Mouse (Mus musculus) intestine, embryonic 14.5 days (tissue): ENCODE data around the gene Rxfp2. TPM values are rescaled to one million over a fixed set of nuclear protein-coding genes. Genes with fewer than 3 reads are reported as not detected.
A peak's percentile ranks its signal among the peaks of the same experiment; 100 is the strongest.

Source experiments
- ATAC-seq: fragments of 200-750 bp; cut with Nextera tagmentation; replicated peaks from 2 replicates; pipeline ENCODE4 v1.8.0; 2017; ENCODE audit warnings: low read depth, moderate number of reproducible peaks, moderate TSS enrichment, moderate library complexity; ENCODE audit not compliant: low FRiP score, low TSS enrichment
- DNase-seq: peaks from one replicate; pipeline ENCODE4 v3.0.0-alpha.2; 2018; ENCODE audit warnings: low spot score
- H3K27ac ChIP-seq: fragments of 300-500 bp; sonication (generic); 2 replicates; pipeline ENCODE4 v1.5.1; 2014; ENCODE audit warnings: low read depth, mild to moderate bottlenecking, control low read depth
- H3K27me3 ChIP-seq: fragments of 300-500 bp; sonication (generic); replicated peaks from 2 replicates; pipeline ENCODE4 v1.6.1; 2014; ENCODE audit warnings: low read length, control low read depth; ENCODE audit not compliant: control insufficient read depth, insufficient read depth
- H3K36me3 ChIP-seq: fragments of 300-500 bp; sonication (generic); 2 replicates; pipeline ENCODE4 v1.6.1; 2014; ENCODE audit warnings: low read length, control low read depth; ENCODE audit not compliant: control insufficient read depth, insufficient read depth
- H3K4me1 ChIP-seq: fragments of 300-500 bp; sonication (generic); replicated peaks from 2 replicates; pipeline ENCODE4 v1.6.1; 2014; ENCODE audit warnings: low read length, control low read depth, mixed read lengths; ENCODE audit not compliant: control insufficient read depth, insufficient read depth
- H3K4me2 ChIP-seq: fragments of 300-500 bp; sonication (generic); 2 replicates; pipeline ENCODE4 v1.6.1; 2014; ENCODE audit warnings: low read length
- H3K4me3 ChIP-seq: fragments of 300-500 bp; sonication (generic); 2 replicates; pipeline ENCODE4 v1.5.1; 2014; ENCODE audit warnings: low read depth, low read length, control low read depth, mixed read lengths
- H3K9ac ChIP-seq: fragments of 300-500 bp; sonication (generic); 2 replicates; pipeline ENCODE4 v1.6.1; 2014; ENCODE audit warnings: mild to moderate bottlenecking, low read length
- H3K9me3 ChIP-seq: fragments of 300-500 bp; sonication (generic); 2 replicates; pipeline ENCODE4 v1.6.1; 2016; ENCODE audit warnings: low read length, control low read depth; ENCODE audit not compliant: control insufficient read depth
- WGBS: fragments of 180-500 bp; shearing (Covaris S2); extraction: QIAGEN DNeasy Blood & Tissue Kit; methylation state at CpG from one replicate; pipeline ENCODE4 v1.1.7; 2014; 5-methylcytosine and 5-hydroxymethylcytosine counted together
- polyA plus RNA-seq: library from polyadenylated mRNA; unstranded; fragments of >200 nt; fragmentation: Nextera tagmentation; extraction: Ambion mirVana; gene quantifications from 2 replicates; pipeline ENCODE4 v1.2.1, GENCODE M21; 2014

Rxfp2 gene
- polyA plus RNA-seq, 1 experiment from 2014 or later: 0.35 TPM

DNA sequence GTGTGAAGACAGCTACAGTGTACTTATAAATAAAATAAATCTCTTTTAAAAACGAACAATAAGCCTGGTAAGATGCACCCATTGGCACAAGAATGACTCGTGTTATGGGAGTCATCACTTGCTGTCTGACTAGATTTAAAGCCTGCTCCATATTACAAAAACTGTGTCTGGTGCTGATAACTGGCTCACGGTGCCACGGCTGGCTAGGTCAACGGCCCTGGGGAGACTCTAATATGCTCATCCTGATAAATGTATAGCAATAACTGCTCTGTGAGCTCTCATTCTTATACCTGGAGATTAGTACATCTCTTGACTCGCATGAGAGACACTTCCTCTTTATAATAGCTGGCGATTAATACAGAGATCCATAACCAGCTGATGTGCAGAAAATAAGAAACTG is 87.9 kb downstream of the Rxfp2 start:
- H3K9ac ChIP-seq: no peak overlapping the region
- DNase-seq (no peak), ATAC-seq (no peak)
- H3K36me3 ChIP-seq: no peaks in the 10 kb centered on the region
- 89% methylated on average over 7 of the region's 7 CpGs for WGBS
- H3K4me3 ChIP-seq: no peak overlapping the region
- no peaks in the 10 kb centered on the region for H3K4me1 ChIP-seq
- H3K9me3 ChIP-seq: no peaks in the 10 kb centered on the region
- H3K27me3 ChIP-seq: no peaks in the 10 kb centered on the region
- no peak overlapping the region for H3K4me2 ChIP-seq
- no peak overlapping the region for H3K27ac ChIP-seq

DNA sequence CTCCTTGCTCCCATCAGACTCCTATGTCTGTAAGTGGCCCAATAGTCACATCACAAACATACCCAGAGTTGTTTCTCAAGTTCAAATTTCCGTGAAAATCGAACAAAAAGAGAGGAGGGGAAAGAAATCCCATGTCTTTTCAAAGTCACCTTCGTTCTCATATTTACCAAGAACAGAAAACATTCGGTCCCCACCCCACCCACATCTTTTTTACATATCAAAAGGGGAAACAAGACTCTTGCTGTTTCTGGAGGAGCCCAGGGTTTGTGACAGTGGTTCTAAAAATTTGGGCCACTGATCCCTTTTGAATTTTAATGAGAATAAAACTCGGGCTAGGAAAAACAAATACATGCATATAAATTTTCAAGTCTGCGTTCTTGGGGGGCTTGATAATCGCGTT is 92.8 kb downstream of the Rxfp2 start:
- ATAC-seq: no peak
- 48% methylated on average over 8 of the region's 8 CpGs for WGBS
- H3K36me3 ChIP-seq: no peaks in the 10 kb centered on the region

DNA sequence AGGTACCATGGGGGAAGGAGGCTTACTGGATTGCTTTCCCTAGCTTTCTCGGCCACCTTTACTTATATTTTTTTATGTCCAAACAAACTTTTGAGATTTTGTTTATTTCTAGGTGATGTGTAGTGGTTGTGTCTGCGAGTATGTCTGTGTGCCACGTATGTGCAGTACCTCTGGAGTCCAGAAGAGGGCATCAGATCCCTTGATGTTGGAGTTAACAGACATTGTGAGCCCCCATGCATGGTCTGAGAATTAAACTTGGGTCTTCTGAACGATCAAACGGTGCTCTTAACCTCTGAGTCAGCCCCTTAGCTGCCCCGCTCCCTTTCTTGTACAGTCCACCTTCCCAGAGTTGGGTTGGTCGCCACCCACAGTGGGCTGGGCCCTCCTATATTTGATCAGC is 95.5 kb downstream of the Rxfp2 start:
- peaks cover 11% of the 10 kb centered on the region; the same call in 1 of the 2 replicates for H3K4me1 ChIP-seq
- H3K9me3 ChIP-seq: no peaks in the 10 kb centered on the region
- no peak for DNase-seq
- H3K36me3 ChIP-seq: no peaks in the 10 kb centered on the region
- no peak for ATAC-seq
- H3K27me3 ChIP-seq: no peaks in the 10 kb centered on the region
- no peak overlapping the region for H3K27ac ChIP-seq
- WGBS: 79% methylated on average over 7 of the region's 7 CpGs
- H3K4me3 ChIP-seq: no peak overlapping the region
- no peak overlapping the region for H3K9ac ChIP-seq
- no peak overlapping the region for H3K4me2 ChIP-seq

More for the DNA sequence above, 92.8 kb downstream of the Rxfp2 start:
- no peaks in the 10 kb centered on the region for H3K9me3 ChIP-seq
- DNase-seq: no peak
- peaks cover 11% of the 10 kb centered on the region; the same call in 1 of the 2 replicates for H3K4me1 ChIP-seq
- no peak overlapping the region for H3K9ac ChIP-seq
- no peaks in the 10 kb centered on the region for H3K27me3 ChIP-seq
- H3K4me3 ChIP-seq: no peak overlapping the region
- no peak overlapping the region for H3K27ac ChIP-seq
- no peak overlapping the region for H3K4me2 ChIP-seq

DNA sequence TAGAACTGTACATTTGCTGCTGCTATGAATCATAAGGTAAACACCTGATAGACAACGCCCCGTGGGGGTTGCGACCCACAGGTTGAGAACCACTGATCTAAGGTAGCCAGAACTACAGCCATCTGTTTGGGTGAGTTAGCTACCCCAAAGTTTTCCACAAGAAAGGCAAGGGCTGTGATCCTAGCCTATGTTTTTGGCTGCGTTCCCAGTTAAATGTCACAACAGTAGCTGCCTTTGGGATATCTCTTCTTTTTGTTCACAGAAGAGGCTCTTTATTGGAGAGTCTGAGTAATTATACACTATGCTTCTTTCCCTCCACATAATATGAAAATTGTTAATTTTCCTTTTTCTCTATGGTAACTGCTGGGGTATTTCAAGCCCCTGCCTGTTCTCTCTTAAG is 96.3 kb downstream of the Rxfp2 start:
- peaks cover 11% of the 10 kb centered on the region; the same call in 1 of the 2 replicates for H3K4me1 ChIP-seq
- ATAC-seq: no peak
- no peaks in the 10 kb centered on the region for H3K36me3 ChIP-seq
- peaks cover 6% of the 10 kb centered on the region; the same call in 1 of the 2 replicates for H3K27me3 ChIP-seq
- no peak overlapping the region for H3K9ac ChIP-seq
- 77% methylated on average over 4 of the region's 4 CpGs for WGBS
- H3K9me3 ChIP-seq: no peaks in the 10 kb centered on the region
- H3K4me2 ChIP-seq: no peak overlapping the region
- no peak overlapping the region for H3K4me3 ChIP-seq
- no peak for DNase-seq
- no peak overlapping the region for H3K27ac ChIP-seq

DNA sequence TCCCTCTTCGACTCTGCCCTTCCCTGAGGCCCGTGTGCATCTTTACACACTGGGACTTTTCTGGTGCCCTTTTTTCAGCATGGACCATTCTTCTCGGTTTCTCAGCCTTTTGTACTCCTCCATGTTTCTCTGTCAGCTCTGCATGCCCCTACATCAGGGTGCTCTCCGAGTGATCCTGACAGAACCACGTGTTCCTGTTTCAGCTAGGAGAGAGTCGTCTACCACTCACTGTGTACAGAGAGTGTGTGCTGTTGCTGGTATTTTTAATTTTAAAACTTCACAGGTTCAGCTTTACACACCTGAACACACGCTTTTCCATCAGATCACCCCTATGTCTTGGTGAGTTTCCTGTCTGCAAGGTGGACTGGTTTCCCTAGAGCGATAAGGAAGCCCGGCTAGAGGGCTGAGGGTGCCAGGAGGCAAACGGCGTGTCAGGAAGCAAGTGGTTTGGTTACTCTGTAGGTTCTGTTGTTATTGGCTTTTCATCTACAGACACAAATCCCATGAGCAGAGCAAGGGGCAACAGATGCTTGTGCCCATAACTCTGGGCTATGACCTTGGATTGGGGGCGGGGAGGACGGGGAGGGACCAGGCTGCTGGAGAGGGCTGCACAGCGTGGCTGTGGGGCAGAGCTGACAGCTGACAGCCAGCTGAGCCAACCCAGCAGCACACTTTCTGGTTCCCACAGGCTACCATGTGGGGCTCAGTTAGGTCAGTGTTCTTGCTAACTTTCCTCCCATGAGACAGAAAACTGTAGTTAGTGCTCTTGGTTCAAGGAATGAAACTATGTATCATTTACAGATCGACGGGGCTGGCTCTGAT is 97.0 kb downstream of the Rxfp2 start:
- ATAC-seq (no peak), DNase-seq (no peak)
- Histone ChIP-seq H3K4me3 (no peak overlapping the region), H3K9me3 (no peaks in the 10 kb centered on the region), H3K9ac (no peak overlapping the region), H3K36me3 (no peaks in the 10 kb centered on the region), H3K4me1 (peaks cover 11% of the 10 kb centered on the region; the same call in 1 of the 2 replicates), H3K27ac (no peak overlapping the region), H3K27me3 (peaks cover 6% of the 10 kb centered on the region; the same call in 1 of the 2 replicates), H3K4me2 (no peak overlapping the region)
- 56% methylated on average over 16 of the region's 16 CpGs for WGBS

DNA sequence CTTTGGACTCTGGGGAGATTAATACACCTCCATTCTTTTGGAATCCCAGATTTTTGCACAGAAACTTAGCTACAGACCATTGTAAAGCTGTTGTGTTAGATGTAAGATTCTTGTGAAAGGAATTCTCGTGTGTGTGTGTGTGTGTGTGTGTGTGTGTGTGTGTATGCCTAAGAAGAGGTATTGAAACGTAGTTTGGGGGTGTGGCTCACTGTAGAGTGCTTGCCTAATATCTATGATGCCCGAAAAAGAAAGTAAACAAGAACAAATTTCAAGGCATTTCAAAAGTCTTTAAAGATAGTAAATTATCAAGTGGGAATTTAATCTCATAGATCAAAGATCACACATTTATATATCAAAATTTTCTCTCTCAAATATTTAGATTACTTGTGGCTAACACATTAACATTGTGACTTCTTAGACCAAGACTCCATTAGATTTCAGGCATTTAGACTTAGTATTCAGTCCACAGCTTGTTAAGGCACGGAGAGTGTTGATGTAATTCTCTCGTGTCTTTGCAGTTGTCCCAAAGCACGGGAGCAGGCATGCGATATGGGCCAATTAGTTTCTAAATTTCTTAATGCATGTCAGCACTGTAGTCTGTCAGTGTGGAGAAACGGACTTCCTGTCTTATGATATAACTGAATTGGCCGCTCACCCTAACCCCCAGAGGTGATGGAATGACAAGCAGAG is 97.9 kb downstream of the Rxfp2 start:
- Histone ChIP-seq H3K36me3 (no peaks in the 10 kb centered on the region), H3K9ac (no peak overlapping the region), H3K4me3 (no peak overlapping the region), H3K27me3 (peaks cover 6% of the 10 kb centered on the region; the same call in 1 of the 2 replicates), H3K9me3 (no peaks in the 10 kb centered on the region), H3K4me2 (no peak overlapping the region), H3K4me1 (peaks cover 11% of the 10 kb centered on the region; the same call in 1 of the 2 replicates), H3K27ac (no peak overlapping the region)
- no peak for DNase-seq
- 76% methylated on average over 9 of the region's 9 CpGs for WGBS
- ATAC-seq: no peak

DNA sequence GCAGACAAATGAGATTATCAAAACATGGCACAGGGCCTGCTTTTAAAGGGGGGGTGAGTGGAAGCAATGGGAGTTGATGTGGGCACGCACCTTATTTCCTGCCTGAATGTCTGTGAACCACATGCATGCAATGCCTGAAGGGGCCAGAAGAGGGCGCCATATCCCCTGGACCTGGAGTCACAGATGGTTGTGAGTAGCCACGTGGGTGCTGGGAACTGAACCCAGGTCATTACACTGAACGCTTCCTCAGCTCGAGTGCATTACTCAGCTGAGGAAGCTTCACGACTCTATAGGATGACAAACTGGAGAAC is 98.4 kb downstream of the Rxfp2 start:
- Histone ChIP-seq H3K4me3 (no peak overlapping the region), H3K4me1 (peaks cover 11% of the 10 kb centered on the region; the same call in 1 of the 2 replicates), H3K4me2 (no peak overlapping the region), H3K27ac (no peak overlapping the region), H3K36me3 (no peaks in the 10 kb centered on the region), H3K9me3 (no peaks in the 10 kb centered on the region), H3K9ac (no peak overlapping the region), H3K27me3 (peaks cover 6% of the 10 kb centered on the region; the same call in 1 of the 2 replicates)
- ATAC-seq: no peak
- WGBS: 85% methylated on average over 6 of the region's 6 CpGs
- DNase-seq: no peak

DNA sequence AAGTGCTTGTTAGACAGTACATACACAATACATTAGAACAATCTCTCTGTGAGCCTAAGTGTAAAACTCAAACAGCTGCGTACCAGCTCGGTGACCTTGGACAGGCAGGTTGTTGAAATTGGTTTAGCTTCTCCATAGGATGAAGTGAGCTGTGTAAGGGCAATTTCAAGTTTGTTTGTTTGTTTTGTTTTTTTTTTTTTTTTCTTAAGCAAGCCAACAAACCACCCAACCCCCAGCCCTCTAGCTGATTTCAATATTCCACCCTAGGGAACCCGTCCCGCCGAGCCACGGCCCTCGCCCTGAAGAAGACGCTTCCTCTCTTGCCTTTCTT is 99.6 kb downstream of the Rxfp2 start:
- Histone ChIP-seq H3K9me3 (no peaks in the 10 kb centered on the region), H3K4me1 (peaks cover 11% of the 10 kb centered on the region; the same call in 1 of the 2 replicates), H3K27me3 (peaks cover 6% of the 10 kb centered on the region; the same call in 1 of the 2 replicates), H3K4me3 (peak overlapping the region; percentile 58), H3K9ac (no peak overlapping the region), H3K36me3 (no peaks in the 10 kb centered on the region), H3K4me2 (peak overlapping the region; percentile 84), H3K27ac (no peak overlapping the region)
- 17% methylated on average over 8 of the region's 8 CpGs for WGBS
- DNase-seq (no peak), ATAC-seq (no peak)
